Mouse (Mus musculus) forelimb bud, embryonic 11.5 days (tissue): Measurements from ENCODE around the gene Ryr1.
A peak's percentile ranks its signal among the peaks of the same experiment; 100 is the strongest.
"Not testable (repeated sequence)": the region's sequence is repeated elsewhere in the genome, so short reads cannot be mapped to it uniquely, and the experiment has no call there.

Source experiments
- DNase-seq: peaks from one replicate; pipeline ENCODE4 v3.0.0-alpha.2; 2012; ENCODE audit warnings: low read depth, low spot score

Gene Ryr1

GRCm38 (mm10) chr7:29146625-29147367 lies 21.8 kb upstream of the Ryr1 start:
- no peak for DNase-seq

GRCm38 (mm10) chr7:29144006-29144405 lies 19.0 kb upstream of the Ryr1 start:
- DNase-seq = no peak

GRCm38 (mm10) chr7:29141416-29141815 lies 16.4 kb upstream of the Ryr1 start:
- DNase-seq = no peak

- DNase-seq = not testable (repeated sequence)
Observed at GRCm38 (mm10) chr7:29139237-29139636, 14.3 kb upstream of the Ryr1 start.

GRCm38 (mm10) chr7:29137429-29137828 lies 12.4 kb upstream of the Ryr1 start:
- no peak for DNase-seq

GRCm38 (mm10) chr7:29134693-29135386 lies 9.9 kb upstream of the Ryr1 start, which contains the start of gene Rasgrp4:
Rasgrp4 (plus strand) TSS chr7:29134851.
- DNase-seq = no peak

GRCm38 (mm10) chr7:29134230-29134629 lies 9.3 kb upstream of the Ryr1 start:
- no peak for DNase-seq

- DNase-seq = no peak
Observed at GRCm38 (mm10) chr7:29128725-29129124, 3.7 kb upstream of the Ryr1 start.

GRCm38 (mm10) chr7:29126173-29126915 lies 1.4 kb upstream of the Ryr1 start:
- peak; percentile 74 for DNase-seq

GRCm38 (mm10) chr7:29123531-29124358 lies 1.2 kb downstream of the Ryr1 start:
- no peak for DNase-seq

- no peak for DNase-seq
Observed at GRCm38 (mm10) chr7:29122821-29123220, 2.2 kb downstream of the Ryr1 start.

- DNase-seq = no peak
Observed at GRCm38 (mm10) chr7:29119526-29119925, 5.5 kb downstream of the Ryr1 start.

GRCm38 (mm10) chr7:29118142-29118851 lies 6.7 kb downstream of the Ryr1 start:
- no peak for DNase-seq

- DNase-seq = peak; percentile 56
Observed at GRCm38 (mm10) chr7:29108992-29109955, 15.7 kb downstream of the Ryr1 start.

- DNase-seq = no peak
Observed at GRCm38 (mm10) chr7:29101286-29102017, 23.5 kb downstream of the Ryr1 start.

GRCm38 (mm10) chr7:29097131-29097530 lies 27.8 kb downstream of the Ryr1 start:
- no peak for DNase-seq

- DNase-seq = no peak
Observed at GRCm38 (mm10) chr7:29088817-29089216, 36.2 kb downstream of the Ryr1 start.

- DNase-seq = no peak
Observed at GRCm38 (mm10) chr7:29086902-29087301, 38.1 kb downstream of the Ryr1 start.

- DNase-seq = no peak
Observed at GRCm38 (mm10) chr7:29085981-29086380, 39.0 kb downstream of the Ryr1 start.
